Mouse (Mus musculus) embryo, embryonic 9.5 days (tissue): ENCODE measurements around the gene Usp25.
A peak's percentile ranks its signal among the peaks of the same experiment; 100 is the strongest.

Experiments used
- DNase-seq: peaks from one replicate; pipeline ENCODE4 v3.0.0-alpha.2; 2017; ENCODE audit errors: extremely low spot score

Gene Usp25

DNA sequence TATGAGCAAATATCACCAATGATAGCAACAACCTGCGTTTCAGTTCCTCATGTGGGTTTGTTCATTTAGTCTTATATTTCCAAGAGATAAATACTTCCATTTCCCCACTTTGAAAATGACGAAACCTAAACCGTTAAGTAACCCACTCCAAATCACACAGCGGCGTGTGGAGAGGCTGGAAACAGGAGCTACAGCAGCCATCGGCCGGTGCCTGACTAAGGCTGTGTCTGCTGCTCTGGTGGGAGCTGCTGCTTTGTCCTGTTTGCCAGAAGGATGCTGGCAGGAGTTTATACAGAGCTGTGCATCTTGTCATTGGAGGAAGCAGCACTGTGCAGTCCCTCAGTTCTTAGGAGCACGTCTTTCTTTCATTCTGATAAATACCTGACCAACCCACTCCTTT is 21.2 kb downstream of the Usp25 start:
- DNase-seq, result no peak

- DNase-seq, result no peak
These were observed 28.1 kb downstream of the Usp25 start for GRCm38 (mm10) chr16:77041573-77041972.

GRCm38 (mm10) chr16:77043499-77043898 is 30.0 kb downstream of the Usp25 start:
- DNase-seq, result no peak

- DNase-seq, result no peak
These were observed 40.7 kb downstream of the Usp25 start for GRCm38 (mm10) chr16:77054184-77054583.

DNA sequence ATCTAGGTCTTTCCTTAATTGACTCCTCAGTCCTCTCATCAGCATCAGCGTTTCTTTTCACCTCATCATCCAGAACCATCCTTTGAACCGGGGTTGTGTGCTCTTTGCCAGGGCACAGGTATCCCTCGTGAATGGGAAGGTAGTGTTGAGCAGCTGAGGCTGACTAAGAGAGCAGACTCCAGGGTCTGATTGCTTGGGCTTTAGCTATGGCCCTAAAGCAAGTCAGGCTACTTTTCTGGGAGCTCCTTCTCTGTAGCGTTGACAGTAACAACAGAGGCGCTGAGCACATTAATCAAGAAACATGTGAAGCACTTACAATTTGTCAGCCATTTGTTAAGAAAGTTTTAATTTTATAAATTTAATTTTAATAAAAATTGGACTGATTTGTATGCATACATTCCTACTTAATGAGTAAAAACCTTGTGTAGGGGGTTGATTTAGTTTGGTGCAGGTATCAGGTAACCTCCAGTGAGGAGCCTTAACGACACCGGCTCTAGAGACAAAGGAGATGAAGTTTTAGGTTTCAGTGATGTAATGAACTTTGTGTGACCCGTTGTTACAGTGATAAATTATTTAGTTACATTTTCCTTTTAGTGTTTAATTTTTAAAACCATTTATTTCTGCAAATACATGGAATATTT is 42.1 kb downstream of the Usp25 start:
- DNase-seq, result no peak

DNA sequence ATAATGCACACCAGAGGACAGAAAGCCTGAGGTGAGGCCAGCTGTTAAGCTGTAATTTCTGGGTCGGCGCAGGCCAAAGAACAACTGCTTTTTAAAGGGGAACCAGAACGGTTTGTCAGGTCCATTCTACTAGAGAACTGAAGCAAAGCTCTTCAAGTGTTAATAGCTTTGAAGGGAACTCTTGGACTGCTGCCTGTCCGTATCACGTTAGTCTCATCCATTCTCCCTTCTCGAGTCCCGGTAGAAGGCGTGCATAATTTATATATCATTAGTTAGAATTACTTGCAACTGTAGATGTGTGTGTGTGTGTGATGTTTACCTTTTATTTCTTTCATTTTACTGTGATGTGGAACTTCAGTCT is 42.6 kb downstream of the Usp25 start:
- no peak for DNase-seq

DNA sequence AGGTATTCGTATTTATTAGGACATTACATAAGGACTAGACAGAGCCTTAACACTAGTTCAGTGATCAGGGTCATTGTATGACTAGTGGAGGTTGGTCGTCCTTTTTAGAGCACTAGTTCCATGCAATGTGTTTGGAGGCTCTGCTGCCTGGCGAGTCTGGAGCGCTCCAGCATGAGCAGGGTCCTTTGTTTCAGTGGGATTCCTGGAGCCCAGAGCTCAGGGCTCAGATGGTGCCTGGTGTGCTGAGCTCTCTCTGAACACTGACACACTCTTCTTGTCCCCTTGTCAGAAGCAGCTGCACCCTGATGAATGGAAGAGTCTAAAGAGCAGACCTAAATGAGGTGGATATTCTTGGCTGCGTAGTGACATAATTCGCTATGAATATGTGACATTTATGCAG is 45.1 kb downstream of the Usp25 start:
- DNase-seq, result no peak

DNA sequence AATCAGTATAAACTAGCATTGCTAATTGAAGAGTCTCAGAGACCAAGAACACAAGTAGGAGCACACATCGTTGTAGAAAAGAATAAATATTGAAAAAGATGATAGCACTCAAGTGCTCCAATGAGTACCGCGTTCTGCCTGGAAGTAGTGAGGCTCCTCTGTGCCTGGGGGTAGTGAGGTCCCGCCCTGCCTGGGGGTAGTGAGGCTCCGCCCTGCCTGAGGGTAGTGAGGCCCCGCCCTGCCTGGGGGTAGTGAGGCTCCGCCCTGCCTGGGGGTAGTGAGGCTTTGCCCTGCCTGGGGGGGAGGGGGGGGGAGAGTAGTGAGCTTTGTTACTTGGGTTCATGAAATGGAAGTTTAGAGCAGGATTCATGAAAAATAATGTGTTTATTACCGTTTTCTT is 46.7 kb downstream of the Usp25 start:
- DNase-seq, result no peak

DNA sequence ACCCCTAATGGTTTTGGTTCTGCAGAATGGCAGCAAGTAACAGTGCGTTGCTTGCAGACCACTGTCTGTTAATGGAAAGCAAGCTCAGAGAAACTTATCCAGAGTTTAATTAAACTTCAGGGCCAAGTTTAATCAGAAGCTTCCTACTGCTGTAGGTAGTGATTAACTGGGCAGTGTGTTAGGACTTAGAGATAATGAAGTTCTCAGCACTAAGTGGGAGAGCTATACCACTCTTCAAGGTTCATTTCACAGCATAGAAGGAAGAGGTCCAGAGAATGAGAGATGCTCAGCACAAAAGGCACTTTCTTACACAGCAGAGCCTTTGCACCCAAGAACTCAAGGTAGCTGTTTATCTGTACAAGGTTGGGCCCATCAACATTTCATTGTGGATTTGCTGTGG is 50.4 kb downstream of the Usp25 start:
- DNase-seq, result no peak

DNA sequence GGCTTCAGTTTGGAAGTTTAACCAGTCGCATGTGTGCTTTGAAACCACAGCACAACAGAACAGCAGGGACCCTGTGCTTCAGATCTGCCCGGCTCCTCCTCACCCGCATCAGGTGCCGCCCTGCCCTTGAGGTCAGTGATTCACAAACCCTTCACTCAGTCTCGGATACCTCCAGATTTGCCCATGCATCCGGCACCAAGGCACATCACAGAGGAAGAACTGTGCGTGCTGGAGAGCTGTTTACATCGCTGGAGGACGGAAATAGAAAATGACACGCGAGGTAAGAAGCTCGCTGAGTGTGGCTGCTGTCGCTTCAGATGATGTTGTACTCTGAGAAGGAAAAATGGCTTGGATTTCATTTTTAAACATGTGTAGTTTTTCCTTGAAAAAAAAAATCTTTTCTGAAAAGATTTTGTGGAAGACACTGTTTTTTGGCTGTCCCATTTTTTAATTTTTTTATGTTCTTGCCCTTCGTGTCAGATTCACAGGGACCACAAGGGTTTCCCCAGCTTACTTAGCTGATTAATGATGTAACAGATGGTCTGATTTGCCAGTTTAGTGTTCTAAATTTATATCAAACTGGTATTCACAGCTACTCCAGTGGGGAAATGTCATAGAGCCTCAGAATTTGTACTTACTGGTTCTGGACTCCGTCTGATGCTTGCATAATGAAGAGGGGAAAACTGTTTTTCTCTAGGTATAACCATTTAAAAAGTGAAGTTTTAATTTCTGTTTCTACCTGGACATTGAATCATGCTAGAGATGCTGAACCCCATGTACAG is 63.6 kb downstream of the Usp25 start:
- DNase-seq, result no peak

DNA sequence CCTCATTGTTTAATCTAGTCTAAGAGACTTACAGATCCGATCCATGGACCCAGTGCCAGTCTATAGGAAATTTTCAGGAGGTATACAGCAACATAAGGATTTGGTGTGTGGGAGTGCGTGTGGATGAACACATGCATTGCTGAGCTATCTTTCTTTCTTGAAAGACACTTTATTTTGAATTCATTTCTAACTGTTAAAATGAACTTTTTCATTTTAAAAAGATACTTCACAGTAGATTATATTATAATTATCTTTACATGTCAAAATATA is 64.2 kb downstream of the Usp25 start:
- DNase-seq, result no peak

- no peak for DNase-seq
These were observed 70.6 kb downstream of the Usp25 start for GRCm38 (mm10) chr16:77084071-77084470.

- DNase-seq, result no peak
These were observed 76.3 kb downstream of the Usp25 start for GRCm38 (mm10) chr16:77089806-77090205.

GRCm38 (mm10) chr16:77093526-77093925 is 80.0 kb downstream of the Usp25 start:
- DNase-seq, result no peak

DNA sequence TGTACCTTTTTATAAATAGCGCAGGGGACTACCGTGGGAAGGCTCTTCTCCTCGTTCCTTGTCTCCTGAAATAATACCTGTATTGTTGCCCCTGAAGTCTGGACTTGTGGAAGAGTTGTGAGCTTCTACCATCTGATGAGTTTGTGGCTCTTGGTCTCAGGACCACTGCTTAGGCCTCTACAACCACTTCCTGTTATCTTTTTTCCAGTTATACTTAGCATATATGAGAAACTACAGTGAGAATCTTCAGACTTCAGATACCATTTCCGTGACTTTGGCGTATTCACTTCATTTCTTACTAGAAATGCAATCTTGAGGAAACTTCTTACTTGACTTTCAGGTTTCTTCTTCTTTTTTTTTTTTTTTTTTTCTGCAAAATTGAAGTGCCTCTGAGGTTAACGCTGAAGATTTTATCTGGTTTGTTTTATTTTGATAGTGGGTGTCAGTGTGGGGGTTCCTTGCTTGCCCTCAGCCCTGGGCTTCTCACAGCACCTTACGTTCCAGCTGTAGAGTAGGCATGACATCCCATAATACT is 81.6 kb downstream of the Usp25 start:
- no peak for DNase-seq

DNA sequence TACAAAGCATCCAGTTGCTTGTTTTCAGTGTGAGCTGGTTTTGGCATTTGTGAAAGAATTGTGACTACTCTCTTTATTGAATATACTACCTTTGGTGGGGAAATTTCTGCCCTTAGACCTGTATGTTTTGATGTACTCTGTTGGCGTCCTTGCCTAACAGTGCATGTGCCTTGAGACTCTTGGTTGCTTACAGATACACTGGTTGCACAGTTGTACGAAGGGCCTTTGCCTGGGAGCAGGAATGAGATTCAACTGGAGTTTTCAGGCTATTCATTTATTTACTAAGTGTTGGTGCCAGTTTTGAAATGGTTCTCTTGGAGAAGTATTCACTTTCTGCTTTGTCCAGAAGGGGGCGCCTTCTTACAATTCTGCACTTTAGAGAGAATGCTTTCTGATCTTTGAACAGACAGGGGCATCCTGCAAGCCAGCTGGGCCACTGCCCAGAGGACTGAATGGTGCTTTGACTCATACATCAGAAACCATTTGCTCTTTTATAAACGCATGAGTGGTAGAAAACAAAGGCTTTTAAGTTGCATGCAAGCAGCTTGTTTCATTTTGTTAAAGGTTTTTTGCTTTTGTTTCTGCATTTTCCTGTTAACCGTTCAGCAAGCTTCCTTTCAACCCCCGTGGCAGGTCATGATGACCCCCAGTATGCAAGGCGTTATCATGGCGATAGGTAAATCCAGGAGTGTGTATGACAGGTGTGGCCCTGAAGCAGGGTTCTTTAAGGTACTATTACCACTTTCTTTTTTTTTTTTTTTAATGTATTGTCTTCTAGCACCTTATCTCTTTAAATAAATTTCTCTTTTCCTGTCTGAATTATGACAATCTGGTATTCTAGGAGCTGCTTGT is 85.7 kb downstream of the Usp25 start:
- DNase-seq, result peak; percentile 48

GRCm38 (mm10) chr16:77103637-77104264 is 90.2 kb downstream of the Usp25 start:
- DNase-seq, result no peak

- DNase-seq, result no peak
These were observed 97.8 kb downstream of the Usp25 start for GRCm38 (mm10) chr16:77111268-77111667.

DNA sequence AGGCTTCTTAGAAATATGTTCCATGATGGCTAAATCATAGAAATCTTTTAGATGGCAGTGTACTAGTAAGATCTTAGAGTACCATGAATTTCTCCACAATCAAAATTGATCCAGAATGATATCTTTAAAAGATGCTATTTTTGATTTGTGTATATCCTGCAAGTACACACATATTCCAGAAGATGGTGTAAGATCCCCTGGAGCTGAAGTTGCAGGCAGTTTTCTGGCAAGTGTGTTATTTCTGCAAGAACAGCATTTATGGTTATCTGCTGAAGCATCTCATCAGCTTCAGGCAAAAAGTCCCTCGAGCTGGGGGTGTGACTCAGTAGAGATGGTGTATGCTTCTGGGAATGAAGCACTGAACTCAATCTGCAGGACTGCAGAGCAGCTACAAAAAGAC is 112.4 kb downstream of the Usp25 start:
- no peak for DNase-seq

GRCm38 (mm10) chr16:77128683-77129082 is 115.2 kb downstream of the Usp25 start:
- DNase-seq, result no peak

DNA sequence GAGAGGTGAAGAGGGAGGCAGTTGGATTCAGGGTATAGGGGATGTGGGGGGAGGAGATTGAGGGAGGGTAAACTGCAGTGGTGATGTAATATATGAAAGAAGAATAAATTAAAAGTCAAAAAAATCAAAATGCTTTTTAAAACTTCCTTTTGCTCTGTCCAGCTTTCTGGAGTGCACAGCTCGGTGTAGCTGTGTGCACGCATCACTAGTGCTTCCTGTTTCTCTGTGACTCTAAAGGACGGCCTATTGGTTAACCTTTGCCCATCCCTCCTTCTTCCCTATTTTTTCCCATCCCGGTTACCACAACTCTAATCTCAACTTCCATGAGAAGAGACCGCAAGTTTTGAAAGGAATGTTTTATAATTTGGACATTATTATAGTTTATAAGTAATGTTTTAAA is 119.5 kb downstream of the Usp25 start:
- DNase-seq, result no peak

DNA sequence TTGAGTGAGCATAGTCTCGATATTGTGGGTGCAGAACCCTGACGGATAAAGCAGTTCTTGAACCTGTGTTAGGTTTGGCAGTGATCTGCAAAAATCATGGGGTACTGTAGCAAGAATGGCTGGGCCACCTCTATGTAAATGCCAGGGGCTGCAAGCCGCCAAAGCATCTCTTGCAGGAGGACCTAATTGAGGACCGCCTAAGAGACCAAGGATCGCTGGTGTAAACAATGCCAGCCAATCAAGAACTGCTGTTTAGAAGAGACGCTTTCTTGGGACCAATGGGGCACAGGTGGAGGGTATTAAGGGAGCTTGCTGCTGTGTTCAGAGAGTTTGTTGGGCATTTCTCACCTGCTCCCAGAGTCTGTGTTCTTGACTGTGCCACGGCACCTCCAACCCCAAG is 127.1 kb downstream of the Usp25 start:
- no peak for DNase-seq
